Mouse (Mus musculus): Measurements from ENCODE around the gene 4930467E23Rik. TPM values are rescaled to one million over a fixed set of nuclear protein-coding genes. Genes with fewer than 3 reads are reported as not detected.

4930467E23Rik gene
- polyA plus RNA-seq (2012; fragmentation: generic; extraction: Trizol) = not detected

DNA sequence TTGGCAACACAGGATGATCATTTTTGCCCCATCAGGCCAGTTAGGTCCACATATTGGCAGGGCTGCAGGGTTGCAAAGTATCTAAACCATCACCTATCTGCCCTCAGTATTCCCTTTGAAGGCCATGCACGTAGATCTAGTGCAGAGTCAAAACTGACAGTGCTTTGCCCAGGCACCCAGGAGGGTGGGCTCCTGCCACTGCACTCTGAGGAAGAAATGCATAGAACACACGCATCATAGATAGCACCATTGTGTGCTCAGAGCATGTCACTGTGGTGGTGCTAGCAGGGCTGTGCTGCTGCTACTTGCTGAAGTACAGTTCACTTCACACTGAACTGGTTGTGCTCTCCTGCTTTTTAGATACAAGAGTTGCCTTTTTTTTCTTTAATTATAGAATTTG is at the start of gene 4930467E23Rik:
Gene 4930467E23Rik, plus strand, starts transcription at position 301 of the 400 bp plus-strand sequence.

Other genes with a start within 250 kb of the 4930467E23Rik start
- gene Defb7, start 234.5 kb upstream of the 4930467E23Rik start, polyA plus RNA-seq (2012; fragmentation: generic; extraction: Trizol) = not detected
- gene Gm31371, start 173.8 kb downstream of the 4930467E23Rik start, polyA plus RNA-seq (2012; fragmentation: generic; extraction: Trizol) = not detected